Mouse (Mus musculus): ENCODE measurements around the gene Dnase2b.

Gene Dnase2b

DNA sequence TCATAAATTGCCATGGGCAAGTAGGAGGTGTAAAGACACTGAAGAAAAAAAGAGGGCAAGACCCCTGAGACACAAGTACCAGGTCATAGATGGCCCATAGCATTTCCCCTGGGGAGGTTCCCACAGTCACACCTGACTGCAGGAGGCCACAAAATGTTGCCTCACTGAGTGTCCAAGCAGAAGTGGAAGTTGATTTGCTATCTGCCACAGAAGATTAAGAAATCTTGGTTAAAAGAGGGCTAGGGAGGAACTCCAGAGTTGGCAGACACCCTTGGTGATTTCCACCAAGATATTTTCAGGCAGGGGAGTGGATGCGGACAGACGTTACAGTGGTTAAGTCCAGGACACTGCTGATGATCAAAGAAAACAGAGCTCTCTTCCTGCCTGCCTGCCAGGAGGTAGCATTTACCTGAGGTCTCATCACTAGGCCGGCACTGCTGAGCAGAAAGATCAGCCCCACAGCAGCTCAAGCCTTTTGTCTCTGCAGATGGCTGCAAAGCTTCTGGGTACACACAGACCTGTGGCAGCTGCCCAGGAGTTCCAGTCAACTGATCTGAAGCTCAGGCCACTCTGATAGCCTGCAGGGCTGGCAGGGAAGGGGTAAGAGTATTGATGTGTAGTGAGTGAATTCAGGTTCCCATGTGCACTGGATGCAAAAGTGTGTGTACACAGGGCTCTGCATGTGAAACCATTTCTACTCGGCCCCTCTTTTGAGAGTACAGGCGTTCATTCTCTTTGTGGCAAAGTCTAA, 1.3 kb upstream of the Dnase2b start:
- DNase-seq (ENCODE audit: low spot score) = no peak

DNA sequence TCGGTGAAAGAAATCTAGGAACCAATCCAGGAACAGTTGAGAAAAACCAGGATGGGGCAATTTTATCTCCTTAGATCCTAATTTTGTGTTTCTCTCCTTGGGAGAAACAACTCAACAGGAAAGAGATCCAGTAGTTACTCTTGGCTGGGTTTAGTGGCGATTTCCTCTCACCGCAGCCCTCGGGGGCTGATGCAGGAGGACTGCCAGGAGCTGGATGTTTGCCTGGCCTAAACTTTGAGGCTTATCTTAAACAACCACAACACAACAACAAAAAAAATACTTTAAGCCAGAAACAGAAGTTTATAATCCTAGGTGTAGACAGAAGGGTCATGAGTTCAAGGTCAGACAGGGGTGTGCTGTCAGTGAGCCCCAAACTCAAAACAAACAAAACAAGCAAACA, 3.6 kb downstream of the Dnase2b start:
- DNase-seq (ENCODE audit: low spot score) = no peak

DNA sequence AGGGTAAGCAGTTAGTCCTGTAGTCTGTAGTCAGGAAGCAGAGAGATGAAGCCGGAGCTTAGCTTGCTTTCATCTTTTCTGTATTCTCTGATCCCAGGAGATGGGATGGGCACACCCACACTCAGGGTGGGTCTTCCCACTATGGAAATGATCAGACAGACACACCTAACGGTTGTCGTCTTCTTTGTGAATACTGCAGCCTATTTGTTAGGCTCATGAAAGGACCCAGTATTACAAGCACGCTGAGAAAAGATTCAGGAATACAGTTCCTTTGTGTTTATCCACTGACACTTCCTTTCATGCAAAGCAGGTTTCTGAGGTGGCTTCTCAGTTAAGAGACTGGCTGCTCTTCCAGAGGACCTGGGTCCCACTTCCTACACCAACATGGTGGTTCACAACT, 4.1 kb downstream of the Dnase2b start:
- DNase-seq (ENCODE audit: low spot score) = no peak

DNA sequence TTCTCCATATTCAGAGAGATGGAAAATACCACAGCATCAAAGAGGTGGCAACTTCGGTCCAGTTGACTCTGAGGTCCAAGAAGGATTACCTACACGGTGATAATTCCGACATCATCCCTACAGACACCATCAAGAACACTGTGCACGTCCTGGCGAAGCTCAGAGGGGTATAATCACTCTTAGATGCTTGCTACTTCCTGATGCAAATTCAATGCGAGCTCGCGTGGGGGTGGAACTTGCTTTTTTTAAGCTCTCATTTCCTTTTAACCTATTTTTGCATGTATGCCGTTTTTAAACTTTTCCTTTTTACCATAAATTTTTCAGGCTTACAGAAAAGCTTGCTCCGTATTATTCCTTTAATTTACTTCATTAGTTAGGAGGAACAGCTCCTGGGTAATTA, 5.1 kb downstream of the Dnase2b start:
- DNase-seq (ENCODE audit: low spot score) = no peak

DNA sequence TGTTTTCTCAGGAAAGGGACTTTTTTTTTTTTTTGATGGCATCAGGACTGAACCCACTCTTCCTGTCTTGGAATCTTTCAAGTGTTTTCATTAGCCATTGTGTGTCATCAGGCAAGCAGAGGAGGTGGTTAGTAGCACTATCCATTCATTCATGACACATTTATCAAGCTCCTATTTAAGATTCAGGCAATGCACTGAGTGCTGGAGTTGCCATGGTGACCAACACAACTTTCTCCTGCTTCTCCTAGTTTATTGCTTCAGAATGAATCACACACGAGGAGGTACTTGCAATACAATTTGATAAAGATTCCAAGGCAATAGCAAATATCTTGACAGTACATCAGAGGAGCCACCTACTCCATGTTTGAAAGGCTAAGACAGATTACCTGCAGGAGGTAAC, 8.0 kb downstream of the Dnase2b start:
- DNase-seq (ENCODE audit: low spot score) = no peak

DNA sequence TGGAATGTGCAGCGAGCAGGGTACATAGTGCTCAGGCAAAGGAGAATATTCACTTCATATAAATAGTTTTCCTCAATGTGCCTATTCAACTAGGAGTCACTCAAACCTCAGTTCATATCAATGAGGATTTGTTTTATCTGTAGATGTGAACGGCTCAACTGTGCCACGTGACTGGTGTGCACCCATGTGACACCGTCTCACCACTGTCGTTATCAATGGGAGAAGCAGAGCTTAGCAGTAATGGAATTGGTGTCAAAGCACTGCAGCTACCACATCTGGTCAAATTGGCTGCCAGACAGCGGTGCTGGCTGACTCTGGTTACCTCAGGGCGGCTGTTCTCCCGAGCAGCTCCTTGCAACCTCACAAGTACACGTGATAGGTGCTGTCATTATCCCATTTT, 10.7 kb downstream of the Dnase2b start:
- DNase-seq (ENCODE audit: low spot score) = no peak

DNA sequence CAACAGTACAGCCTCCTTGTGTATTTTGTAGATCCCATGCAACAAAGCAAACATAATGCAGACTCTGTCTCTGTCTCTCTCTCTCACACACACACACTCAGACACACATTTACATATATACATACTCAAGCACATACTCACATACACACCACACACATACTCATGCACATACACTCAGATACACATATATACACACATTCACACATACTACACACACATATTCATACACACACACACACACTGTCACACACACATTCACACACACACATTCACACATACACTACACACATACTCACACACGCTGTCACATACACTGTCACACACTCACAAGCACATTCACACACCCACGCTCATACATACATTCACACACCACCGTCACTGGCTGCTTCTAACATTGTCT, 12.9 kb downstream of the Dnase2b start:
- no peak for DNase-seq (ENCODE audit: low spot score)

DNA sequence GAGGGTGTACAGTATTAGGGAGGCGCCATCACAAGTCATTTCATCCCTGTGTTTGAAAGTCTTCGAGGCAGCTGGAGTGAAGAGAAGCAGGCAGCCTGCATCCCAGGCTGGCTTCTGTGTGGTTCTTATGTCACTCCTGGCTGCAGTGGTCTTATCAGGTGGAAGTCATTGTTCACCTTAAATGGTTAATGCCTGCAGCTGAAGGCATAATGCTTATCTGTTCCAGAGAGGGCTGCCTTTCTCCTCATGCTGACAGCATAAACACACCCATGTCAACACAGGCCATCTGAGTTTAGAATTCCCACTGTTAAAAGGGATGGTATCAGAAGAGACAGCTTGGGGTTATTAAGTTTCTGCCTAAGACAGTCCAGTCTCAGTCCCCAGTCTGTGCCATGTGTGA, 14.2 kb downstream of the Dnase2b start:
- DNase-seq (ENCODE audit: low spot score) = no peak

DNA sequence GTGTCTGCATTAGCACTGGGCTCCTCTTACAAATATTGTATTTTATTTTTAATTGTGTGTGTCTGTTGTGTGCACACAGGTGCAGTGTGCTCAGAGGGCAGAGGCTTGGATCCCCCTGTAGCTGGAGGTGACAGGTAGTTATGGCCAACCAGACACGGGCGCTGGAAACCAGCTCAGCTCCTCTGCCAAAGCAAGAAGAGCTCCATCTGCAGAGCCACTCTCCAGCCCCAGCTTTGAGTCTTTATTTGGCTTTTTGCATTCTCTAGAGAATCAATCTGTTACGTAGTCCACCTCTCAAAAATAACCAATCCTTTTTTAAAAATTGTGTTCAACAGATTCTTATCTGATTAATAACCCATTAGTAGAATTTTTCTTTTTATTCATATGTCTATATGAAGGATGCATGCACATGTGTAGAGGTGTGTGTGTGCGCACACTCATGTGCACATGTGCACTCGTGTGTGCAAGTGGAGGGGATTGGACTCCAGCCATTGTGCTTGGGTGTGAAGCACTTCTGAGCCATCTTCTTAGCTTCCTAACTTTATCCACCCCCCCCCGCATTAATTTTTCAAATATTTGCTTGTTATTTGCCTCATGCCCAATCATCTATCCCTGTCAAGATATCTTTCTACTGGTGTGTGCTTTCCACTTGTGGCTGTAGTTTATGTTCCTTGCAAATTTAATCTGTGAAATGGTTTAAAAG, 16.0 kb downstream of the Dnase2b start:
- DNase-seq (ENCODE audit: low spot score) = no peak

DNA sequence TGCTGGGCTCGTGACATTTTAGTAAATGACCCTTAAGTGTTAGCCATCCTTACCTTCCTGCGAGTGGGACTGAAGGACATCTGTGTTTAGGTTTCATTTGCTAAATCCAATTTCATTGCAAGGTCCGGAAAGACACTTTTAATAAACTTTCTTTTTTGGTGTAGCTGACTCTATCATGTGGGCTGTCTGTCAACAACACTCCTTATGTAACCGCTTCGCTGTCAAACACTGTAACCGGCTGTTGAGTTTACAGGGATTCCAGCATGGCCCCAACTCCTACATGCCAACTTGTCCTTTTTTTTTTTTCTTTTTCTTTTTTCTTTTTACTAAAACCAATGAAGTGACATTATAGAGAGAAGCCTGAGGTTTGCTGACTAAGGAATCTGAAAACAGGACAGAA, 17.0 kb downstream of the Dnase2b start:
- DNase-seq (ENCODE audit: low spot score) = no peak

DNA sequence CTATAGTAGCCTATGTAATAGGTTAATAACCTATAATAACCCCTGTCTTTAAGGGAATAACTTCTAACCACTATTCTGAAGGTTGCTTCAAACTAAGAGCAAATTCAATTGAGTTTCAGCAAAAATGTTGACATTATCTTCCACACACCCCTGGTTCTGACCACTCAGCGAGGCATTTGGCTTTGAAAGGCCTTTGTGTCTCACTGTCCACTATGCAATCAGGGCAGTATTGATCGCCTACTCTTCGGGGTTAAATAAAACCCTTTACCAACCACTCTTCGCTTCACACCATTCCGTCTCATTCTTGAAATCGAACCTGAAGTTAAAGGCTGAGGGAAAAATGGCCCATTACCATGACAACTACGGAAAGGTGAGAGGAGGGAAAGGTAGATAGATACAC, 18.5 kb downstream of the Dnase2b start:
- DNase-seq (ENCODE audit: low spot score) = no peak

DNA sequence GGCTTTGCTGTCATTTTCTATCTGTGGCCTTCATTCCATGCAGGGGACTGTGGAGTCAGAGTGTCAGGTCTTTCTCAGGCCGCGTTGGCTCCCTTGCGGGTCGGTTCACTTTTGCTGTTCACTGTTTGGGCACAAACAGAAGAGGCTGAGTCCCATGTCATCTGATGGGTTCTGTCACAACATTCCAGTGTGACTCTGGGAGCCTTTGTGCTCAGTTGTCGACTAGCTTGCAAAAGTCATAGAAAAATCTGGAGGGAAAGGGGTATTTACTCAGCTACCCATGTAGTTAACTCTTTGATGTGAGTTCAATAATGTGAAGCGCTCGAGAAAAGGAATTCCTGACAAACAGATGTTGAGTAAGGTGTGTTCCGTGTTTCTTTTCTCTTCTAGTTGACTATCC, 19.0 kb downstream of the Dnase2b start:
- no peak for DNase-seq (ENCODE audit: low spot score)

DNA sequence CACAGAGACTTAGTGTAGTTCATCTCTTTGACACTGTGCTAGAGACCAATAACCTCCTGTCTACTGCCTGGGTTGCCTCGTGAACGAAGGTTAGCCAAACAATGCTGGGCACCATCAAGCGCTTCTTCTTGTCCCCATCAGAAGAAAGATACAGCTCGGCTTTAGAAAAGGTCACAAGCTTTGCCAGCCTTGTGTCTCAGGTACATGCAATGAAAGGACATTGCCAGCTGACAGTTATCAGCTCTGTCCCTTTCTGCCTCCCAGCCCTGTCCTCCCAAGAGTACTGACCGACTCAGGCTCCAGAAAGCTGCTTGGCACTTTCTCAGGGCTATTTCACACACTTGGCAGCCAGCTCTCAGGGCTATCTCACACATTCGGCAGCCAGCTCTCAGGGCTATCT, 20.0 kb downstream of the Dnase2b start:
- DNase-seq (ENCODE audit: low spot score) = no peak

DNA sequence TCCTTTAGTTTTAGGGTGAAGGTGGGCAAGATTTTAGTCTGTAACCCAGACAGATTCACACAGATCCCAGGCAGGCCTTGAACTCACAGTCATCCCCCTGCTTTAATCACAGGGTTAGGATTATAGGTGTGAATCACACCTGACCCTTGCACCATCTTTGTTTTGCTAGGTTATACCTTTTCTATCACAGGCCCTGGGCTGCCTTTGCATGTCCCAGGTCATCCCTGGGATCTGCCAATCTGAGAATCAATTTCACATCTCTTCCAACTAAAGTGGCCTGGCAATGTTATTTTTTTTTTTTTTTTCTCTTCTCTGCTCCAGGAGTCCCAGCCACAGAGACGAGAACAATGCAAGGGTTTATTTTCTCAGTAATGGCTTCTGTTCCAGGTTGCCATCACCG, 23.8 kb downstream of the Dnase2b start:
- DNase-seq (ENCODE audit: low spot score) = no peak

DNA sequence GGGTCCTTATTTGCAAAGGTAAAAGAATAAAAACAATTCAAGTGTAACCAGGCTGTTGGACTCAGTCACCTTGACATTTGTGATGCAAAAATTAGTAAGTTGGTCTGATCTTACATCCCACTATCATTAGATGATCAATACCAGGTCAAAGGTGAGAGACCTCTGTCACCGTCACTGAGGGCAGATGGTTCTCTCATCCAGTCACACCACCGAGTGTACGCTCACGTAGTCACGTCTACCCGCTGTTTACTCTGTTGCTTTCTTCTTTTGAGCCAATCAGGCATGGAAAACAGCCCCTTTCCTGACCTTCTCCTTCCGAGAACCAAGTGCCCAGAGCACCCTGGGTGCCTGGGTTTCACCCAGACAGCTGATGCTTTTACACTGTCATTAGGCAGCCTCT, 24.2 kb downstream of the Dnase2b start:
- no peak for DNase-seq (ENCODE audit: low spot score)

DNA sequence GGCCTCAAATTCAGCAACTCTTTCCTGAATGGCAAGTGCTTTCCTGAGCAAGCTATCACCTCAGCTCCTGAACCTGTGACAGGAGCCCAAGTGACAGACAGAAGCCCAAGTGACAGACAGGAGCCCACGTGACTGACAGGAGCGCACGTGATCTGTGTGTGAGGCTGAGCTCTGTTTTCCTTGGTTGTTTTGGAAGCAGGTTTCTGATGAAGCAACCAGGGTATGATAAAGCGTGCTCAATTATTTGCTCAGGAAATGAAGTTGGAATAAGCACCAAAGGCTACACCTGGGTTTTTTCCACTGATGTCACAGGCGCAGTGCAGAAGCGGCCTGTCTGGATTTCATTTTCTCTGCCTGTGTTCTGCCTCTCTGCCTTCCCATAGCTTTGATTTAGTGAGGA, 25.9 kb downstream of the Dnase2b start:
- DNase-seq (ENCODE audit: low spot score) = no peak

DNA sequence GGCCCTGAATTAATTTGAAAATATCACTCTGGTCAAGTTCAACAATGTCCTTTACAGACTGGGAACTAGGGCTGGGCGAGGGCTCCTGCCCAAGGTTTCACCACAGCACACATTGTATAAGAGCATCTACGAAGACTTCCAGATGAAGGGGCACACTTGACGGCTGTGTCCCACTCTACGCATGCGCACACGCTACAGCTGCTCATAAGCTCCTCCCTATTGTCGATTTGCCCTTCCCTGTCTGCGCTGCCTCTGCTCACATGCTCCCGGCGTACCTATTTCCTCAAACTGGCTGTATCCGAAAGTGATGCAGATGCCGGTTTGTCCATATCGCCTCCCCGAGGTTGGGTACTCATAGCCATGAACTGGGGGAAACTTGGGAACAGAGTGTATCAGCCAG, 28.8 kb downstream of the Dnase2b start:
- DNase-seq (ENCODE audit: low spot score) = no peak

DNA sequence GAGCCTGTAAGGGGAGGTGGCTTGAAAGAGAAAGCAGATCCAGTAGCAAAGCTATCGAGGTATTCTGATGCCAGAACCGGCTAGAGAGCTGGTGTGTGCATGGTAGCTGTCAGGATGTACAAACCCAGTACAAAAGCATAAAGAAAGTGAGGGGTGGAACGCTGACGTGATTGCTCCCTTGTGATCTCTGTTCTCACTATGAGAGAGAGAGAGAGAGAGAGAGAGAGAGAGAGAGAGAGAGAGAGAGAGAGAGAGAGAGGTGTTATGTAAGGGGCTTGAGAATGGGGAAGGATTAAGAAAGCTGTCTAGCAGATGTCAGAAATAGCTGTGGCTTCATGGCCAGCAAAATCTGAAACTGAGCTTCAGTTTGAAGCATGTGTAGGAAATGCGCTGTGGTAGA, 31.5 kb downstream of the Dnase2b start:
- no peak for DNase-seq (ENCODE audit: low spot score)

DNA sequence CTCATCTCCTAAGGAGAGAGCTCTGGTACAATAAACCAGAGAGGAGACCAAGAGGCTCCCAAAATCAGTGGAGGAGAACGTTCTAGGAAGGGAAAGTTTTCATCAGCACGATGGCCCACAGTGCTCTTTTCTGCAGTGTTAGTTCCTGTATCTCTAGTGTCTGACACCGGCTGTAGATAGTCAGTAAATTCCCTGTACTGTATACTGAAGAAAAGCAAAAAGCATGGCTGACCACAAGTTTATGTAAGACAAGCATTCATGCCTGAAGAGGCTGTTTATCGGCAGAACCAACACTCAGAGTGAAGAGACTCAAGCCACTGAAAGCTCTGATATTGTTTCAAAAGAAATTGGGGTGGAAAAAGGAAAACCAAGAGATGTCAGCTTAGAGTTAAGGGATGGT, 31.9 kb downstream of the Dnase2b start:
- no peak for DNase-seq (ENCODE audit: low spot score)

DNA sequence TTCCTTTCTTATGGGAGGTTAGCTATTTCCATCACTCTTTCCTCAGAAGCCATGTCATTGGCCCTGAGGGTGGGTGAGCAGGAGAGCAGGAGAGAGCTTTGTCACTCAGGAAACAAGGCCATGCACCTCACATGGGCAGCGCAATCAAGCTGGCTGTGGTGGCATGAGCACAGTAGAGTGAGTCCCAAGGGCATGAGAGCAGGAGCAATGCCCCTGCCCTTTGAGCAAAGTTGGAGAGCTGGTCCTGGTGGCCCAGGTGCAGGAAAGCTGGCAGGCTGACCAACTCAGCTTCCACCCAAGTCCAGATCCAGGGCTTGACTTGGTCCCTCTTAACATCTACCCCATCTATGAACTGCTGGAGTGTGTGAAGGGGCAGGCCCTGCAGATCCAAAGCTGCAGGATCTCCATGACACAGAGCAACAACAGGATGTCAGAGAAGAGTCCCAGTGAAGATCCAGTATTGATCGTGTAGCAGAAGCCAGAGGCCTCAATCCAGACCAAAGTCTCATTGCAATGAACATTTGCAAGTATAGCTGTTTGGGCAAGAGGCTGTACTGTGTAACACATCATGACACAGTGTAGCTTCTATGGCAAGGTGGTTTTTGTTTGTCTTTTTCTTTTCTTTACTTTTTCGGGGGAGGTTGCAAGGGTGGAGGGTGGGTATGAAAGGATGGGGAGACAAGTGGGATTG, 35.2 kb downstream of the Dnase2b start:
- no peak for DNase-seq (ENCODE audit: low spot score)

DNA sequence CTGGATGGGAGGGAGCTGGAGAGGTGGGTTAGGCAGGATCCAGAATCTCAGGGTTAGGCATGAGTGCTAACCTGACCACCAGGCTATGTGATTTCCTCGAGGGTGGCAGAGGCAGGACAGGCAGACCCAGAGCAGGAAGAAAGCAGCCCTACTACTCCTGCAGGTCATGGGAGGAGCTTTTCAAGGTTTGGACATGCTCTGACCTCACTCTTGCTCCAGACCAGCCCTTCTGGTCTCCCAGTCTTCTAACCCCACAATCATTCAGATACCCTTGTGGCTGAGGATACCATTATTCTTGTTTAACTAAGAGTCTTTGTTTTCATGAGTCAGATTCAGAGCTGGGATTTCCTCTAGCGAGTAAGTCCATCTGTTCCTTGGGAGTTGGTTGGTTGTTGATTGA, 37.8 kb downstream of the Dnase2b start:
- no peak for DNase-seq (ENCODE audit: low spot score)

DNA sequence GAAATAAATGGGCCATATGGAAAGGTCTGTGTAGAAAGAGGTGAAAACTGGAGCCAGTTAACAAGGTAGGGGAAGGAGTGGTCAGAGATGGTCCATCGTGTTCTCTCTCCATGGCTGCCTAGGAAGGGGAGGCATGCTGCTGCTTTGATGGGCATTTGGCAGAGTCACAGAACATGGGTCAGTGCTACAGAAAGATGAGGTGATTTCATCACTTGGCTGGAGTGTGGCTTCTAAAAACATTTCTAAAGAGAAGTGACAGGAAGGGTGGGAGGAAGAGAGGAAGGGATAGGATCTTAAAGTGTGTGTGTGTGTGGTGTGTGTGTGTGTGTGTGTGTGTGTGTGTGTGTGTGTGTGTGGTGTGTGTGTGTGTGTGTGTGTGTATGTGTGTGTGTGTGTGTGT, 44.1 kb downstream of the Dnase2b start:
- no peak for DNase-seq (ENCODE audit: low spot score)

DNA sequence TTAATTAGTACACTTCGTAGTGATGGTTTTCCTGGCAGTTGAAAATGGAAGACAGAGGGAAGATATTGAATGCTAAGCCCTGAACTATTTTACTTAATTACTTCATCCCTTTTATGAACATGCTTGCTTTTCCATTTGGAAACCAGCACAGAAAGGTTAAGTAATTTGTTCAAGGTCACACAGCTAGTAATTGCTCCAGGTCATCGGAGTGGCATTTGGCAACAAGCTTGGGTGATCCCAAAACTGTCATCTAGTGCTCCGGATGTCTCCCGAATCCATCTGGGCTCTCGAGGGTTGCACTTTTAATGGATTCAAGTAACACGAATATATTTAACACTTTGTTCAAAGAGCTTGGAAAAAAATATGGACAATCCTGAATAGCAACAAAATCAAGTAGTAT, 44.5 kb downstream of the Dnase2b start:
- DNase-seq (ENCODE audit: low spot score) = no peak

All from testis, postnatal 10 days (tissue).